Mouse (Mus musculus) adrenal gland, adult 18-20 months (tissue): Measurements from ENCODE around the gene Henmt1. TPM values are rescaled to one million over a fixed set of nuclear protein-coding genes. Genes with fewer than 3 reads are reported as not detected.

Experiments used
- DNase-seq, 2 experiments: peaks; one replicate each; pipeline ENCODE4 v3.0.0; 2021 to 2022; ENCODE audit warnings: low spot score in 2 of 2
- total RNA-seq, 2 experiments: library from RNA; stranded (reverse); gene quantifications; 1 replicate in 1 of 2; 2 replicates in 1 of 2; pipeline ENCODE4 v1.2.3; 2021

The Henmt1 gene
- total RNA-seq, 2 experiments from 2014 or later: not detected

GRCm38 (mm10) chr3:108940001-108940633, 444 bp downstream of the Henmt1 start, which contains the start of gene Gm9857:
Gene Gm9857, minus strand, starts transcription at chr3:108940445.
- no peak for DNase-seq

- no peak for DNase-seq
These were observed 1.3 kb downstream of the Henmt1 start for GRCm38 (mm10) chr3:108940996-108941395.

GRCm38 (mm10) chr3:108957976-108958375, 18.3 kb downstream of the Henmt1 start:
- DNase-seq: no peak

- no peak for DNase-seq
These were observed 20.1 kb downstream of the Henmt1 start for GRCm38 (mm10) chr3:108959680-108960295.

GRCm38 (mm10) chr3:108961226-108961625, 21.6 kb downstream of the Henmt1 start:
- DNase-seq: no peak

- no peak for DNase-seq
These were observed 22.0 kb downstream of the Henmt1 start for GRCm38 (mm10) chr3:108961655-108962054.

- DNase-seq: no peak
These were observed 23.6 kb downstream of the Henmt1 start for GRCm38 (mm10) chr3:108963278-108963677.

GRCm38 (mm10) chr3:108963776-108964175, 24.1 kb downstream of the Henmt1 start:
- DNase-seq: no peak

GRCm38 (mm10) chr3:108964361-108965044, 24.8 kb downstream of the Henmt1 start:
- no peak for DNase-seq

- DNase-seq: no peak
These were observed 26.4 kb downstream of the Henmt1 start for GRCm38 (mm10) chr3:108966051-108966450.

GRCm38 (mm10) chr3:108973980-108974660, 34.4 kb downstream of the Henmt1 start:
- no peak for DNase-seq

- DNase-seq: no peak
These were observed 35.3 kb downstream of the Henmt1 start for GRCm38 (mm10) chr3:108974920-108975485.

GRCm38 (mm10) chr3:108977340-108978030, 37.8 kb downstream of the Henmt1 start:
- no peak for DNase-seq

GRCm38 (mm10) chr3:108981946-108982345, 42.3 kb downstream of the Henmt1 start:
- no peak for DNase-seq

- DNase-seq: no peak
These were observed 44.3 kb downstream of the Henmt1 start for GRCm38 (mm10) chr3:108983989-108984388.

GRCm38 (mm10) chr3:108986534-108986933, 46.9 kb downstream of the Henmt1 start:
- DNase-seq: no peak

GRCm38 (mm10) chr3:108987009-108987659, 47.5 kb downstream of the Henmt1 start:
- no peak for DNase-seq

GRCm38 (mm10) chr3:108989971-108990548, 50.4 kb downstream of the Henmt1 start:
- DNase-seq: no peak

- DNase-seq: no peak
These were observed 54.8 kb downstream of the Henmt1 start for GRCm38 (mm10) chr3:108994477-108994876.

GRCm38 (mm10) chr3:108995379-108995778, 55.7 kb downstream of the Henmt1 start:
- no peak for DNase-seq
